Mouse (Mus musculus) T-helper 17 cell (primary cell): ENCODE measurements around the gene Kcnn4.

Experiments used
- in situ Hi-C, 2 experiments: fragments of 300-600 bp; cut with MboI, MseI; formaldehyde crosslinking; loops; 1 replicate in 1 of 2; 2 replicates in 1 of 2; pipeline ENCODE4 v1.15.1; 2025; ENCODE audit warnings: high pct_unique_total_duplicates in 2 of 2

Gene Kcnn4

DNA sequence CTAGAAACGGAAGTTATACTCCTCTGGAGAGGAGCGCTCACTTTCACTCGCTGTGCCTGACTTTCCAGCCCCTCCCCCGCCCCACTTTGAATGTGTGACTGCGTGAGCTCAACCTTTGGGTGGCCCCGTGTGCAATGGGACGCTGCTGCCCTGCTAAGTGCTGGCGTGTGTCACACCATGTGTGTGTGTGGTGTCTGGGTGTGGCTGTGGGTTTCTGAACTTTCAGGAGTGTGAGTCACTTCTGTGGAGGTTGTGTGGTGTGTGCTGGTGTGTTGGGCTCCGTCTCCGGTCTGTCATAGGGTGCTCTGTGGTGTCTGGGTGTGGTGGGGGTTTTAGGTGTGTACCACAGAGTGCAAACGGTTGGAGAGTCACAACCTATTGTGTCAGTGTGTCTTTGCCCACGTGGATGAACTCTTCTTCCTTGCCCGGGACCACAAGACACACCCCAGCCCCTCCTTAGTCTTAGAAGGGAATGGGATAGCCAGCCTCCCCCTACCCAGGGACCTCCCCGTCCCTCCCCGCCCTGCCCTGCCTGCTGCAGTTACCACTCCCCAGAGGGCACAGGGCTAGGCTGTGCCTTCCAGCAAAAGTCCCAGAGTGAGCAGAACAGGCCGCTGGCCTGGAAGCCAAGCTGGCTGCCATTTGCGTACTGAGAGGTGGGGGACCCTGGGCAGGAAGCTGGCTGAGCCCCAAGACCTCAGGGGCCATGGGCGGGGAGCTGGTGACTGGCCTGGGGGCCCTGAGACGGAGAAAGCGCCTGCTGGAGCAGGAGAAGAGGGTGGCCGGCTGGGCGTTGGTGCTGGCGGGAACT is at the start of gene Kcnn4:
Gene Kcnn4 (plus strand): TSS at position 533 of the 811 bp plus-strand sequence.
- in situ Hi-C loops = loop anchor here in 1 of 2 experiments (5.0 to 10.0 kb wide), 2 partner anchors 87 to 535 kb away; partner anchors contain the start of gene Arhgef1

DNA sequence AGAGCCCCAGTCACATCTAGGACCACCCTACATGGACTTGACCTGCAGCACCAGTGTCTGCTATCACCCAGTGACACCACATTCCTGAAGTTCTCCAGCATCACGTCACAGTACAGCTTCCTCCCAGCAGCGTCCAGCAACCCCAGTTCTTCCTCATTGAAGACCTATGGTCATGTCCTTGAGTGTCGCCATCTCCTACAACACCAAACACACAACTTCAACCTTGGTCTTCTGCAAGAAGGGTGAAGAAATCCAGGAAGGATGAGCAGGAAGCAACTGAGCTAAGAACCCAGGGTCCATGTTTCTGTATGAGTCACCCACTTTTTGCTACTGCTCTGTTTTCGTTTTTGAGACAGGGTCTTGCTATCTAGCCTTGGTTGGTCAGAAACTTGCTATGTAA is 47.5 kb upstream of the Kcnn4 start:
- in situ Hi-C loops = no loop called here

DNA sequence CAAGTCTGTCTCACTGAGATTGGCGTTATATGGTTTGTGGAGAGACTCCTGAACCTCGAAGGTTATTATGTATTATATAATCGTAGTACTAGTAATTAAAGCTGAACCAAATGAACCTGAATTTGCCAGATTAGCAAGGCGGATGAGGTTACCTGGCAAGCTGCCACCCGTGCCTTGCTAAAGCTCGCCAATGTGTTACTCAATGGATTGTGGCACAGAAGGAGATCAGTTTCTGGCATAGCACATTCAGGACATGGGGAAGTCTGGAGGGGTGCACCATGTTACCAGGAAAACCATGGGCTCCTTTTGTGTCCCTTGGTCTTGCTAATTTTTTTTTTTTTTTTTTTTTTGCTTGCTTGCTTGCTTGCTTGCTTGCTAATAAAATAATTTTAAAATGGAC is 44.9 kb upstream of the Kcnn4 start:
- in situ Hi-C loops = no loop called here

DNA sequence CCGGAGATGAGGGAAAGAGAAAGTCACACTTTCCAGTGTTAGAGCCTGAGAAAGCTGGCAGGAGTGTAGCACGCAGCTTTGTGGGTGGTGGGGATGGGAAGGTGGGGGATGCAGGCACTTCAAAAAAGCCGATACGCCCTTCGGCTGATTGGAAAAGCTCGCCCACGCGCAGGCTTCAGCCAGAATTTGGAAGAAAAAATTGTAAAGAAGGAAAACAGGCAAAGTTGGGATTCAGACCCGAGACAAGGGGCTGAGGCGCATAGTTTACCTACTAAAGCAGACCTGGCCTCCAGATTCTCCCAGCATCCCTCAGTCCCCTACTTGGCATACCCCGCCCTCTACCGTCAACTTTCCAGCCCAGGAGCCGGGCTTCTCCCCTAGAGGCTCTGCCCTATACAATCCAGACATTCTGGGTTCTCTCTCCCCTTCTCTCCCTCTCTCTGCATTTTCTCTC is 44.4 kb upstream of the Kcnn4 start:
- in situ Hi-C loops = no loop called here

DNA sequence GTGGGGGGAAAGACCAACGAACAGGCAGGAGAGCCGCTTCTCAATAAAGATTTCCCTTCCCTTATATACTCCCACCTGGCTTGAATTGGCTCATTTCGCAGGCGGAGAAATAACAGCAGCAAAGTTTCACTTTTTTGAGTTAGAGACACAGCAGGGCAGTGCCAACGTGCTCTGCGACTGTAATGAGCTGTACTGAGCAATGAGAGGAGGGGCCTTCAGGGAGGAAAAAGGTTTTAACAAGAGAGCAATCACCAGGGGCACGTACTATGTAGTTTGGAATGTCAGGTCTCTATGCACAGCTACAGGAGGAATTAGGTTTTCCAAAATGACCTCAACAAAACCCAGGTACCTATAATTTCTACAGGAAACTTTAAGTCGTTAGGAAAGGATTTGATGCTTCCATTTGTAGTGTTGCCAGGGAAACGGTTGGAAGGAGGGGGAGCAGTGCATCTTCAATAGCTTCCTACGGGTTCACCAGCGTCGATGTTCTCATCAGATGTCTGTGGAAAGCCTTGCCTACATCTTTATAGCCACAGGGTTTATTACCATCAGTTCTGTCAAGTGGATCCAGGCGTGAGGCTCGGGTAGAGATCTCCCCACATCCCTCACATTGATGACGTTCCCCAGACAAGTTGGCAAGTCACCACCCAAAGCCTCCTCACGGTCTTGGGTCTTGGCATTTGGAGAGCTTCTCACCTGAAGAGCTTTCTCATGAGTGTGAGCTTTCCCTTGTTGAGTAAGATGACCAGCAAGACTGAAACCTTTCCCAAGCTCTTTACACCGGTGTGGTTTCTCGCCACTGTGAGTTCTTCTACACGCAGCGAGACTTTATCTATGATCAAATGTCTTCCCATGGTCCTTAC is 43.6 kb upstream of the Kcnn4 start:
- in situ Hi-C loops = no loop called here

DNA sequence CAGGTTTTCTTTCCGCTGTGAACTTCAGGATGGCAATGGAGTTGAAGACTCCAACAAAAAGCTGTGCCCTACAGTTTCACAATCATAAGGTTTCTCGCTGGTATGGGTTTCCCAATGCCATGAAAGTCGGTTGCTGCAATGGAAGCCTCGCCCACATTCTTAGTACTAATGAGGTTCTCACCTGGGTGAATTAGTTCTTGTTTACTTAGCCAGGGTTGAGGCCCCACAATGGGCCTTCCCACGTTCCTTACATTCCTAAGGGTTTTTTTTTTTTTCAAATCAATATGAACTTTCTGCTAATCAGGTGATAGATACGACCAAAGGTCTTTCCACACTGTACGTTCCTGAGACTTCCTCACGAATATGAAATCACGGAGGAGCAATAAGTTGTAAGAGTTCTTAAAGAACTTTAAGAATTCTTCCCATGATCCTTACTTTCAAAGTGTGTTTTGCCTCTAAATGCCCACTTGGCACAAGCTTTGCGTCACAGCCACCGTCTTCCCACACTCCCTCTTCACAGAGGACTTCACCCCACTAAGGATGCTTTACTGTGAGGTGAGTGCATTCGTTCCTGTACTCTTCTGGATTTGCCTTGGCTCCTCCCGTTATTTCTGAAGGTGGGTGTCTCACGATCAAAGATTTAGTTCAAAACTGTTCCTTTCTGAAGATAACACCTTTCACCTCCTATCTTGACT is 42.6 kb upstream of the Kcnn4 start:
- in situ Hi-C loops = no loop called here

DNA sequence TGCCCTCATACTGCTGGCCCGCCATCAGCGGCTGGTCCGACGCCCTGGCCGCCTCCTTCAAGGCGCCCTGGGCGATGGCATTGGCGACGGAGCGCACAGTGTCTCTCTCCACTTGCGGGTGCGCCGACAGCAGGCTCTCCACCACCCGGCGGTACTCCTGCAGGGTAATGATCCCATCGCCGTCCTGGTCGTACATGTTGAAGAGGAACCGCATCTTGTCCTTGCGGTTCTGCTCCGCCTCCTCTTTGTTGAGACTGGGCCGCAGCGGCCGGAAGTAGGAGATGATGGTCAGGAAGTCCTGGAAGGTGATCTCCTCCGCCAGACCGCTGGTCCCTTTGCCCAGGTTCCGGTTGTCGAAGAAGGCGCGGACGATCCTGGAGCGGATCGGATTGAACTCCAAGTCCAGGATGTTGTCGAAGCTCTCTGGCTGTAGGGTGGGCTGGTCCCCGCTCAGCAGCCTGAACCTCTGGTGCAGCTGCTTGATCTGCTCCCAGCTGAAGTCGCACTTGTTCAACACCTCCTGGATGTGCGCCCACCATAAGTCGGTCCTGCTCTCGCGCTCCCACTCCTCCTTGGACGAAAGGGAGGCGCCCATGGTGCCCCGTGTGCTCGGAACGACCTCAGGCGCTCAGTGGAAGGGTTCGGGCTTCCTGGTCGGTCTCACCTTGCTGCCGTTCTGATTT is 36.6 kb upstream of the Kcnn4 start, which contains the start of gene Tescl:
Gene Tescl (minus strand): TSS at position 633 of the 683 bp plus-strand sequence.
- in situ Hi-C loops = no loop called here

DNA sequence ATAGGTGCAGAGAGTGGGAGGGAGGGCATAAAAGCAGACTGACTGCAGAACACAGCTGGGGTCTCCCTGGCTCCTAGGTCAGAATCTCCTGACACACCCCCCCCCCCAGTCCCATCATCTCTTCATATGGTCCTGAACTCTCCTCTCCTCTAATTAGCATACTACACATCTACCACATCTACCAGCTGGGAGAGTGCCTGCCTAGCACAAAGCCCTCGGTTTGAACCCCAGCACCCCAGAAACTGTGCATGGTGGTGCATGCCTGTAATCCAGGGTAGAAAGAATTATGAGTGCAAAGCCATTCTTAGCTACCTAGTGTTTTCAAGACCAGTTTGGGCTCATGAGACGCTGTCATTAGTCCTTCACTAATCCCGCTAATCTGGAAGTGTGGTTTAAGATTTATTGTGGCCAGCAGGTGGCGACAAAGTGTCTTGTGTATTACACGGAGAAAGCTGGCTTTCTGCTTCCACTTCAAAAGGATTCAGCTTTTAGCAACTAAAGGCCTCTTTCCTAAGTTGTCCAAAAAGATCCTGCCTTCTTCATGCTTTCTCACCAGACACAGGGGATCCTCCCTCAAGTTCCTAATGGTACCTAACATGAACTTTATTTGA is 34.3 kb upstream of the Kcnn4 start:
- in situ Hi-C loops = no loop called here

DNA sequence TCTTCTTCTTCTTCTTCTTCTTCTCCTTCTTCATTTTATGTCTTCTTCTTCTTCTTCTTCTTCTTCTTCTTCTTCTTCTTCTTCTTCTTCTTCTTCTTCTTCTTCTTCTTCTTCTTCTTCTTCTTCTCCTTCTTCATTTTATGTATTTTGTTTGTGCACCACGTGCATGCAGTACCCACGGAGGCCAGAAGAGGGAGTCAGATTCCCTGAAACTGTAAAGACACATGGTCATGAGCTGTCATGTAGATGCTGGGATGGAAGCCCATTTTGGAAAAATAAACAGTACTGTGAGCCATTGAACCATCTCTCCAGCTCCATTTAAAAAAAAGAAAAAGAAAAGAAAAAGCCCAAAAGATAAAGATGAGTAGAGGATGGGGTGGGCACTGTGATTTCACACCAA is 31.8 kb upstream of the Kcnn4 start:
- in situ Hi-C loops = no loop called here

DNA sequence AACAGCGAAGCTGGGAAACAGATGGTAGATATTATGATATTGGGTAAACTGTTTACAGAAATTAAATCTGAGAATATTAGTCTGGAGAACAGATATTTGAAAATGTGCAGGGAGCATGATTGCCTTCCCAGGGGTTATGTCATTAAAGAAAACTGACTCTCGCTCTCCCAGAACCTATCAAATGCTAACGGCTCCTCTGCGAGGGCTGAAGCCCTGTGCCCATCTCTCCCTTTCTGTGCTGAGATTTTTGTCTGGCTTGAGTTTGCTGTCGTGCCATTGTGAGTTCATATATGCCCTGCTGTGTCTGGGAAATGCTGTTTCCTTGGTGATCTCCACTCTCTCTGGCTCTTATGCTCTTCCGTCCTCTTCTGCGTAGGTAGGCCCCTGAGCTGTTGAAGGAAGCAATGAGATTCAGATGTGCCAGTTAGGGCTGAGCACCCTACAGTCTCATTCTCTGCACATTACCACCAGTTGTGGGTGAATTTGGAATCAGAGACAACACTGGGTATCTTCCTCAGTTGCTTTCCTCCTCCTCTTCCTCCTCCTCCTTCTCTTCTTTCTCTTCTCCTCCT is 26.3 kb upstream of the Kcnn4 start:
- in situ Hi-C loops = loop anchor here in 1 of 2 experiments (10.0 kb wide), 1 partner anchor 1741 kb away; no protein-coding TSS in a partner anchor

DNA sequence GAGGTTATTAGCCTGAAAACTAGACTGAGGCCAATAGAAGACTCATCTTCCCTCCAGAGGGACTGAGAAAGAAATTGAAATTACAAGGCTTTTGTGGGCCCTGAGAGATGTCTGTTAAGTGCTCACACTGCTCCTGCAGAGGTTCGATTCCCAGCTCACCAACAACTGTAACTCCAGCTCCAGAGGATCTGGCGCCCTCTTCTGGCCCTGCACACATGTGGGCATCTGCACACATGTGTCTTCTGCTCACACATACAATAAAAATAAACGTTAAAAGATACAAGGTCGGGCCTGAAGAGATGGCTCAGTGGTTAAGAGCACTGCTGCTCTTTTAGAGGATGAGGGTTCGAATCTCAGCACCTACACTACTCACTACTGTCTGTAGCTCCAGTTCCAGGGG is 23.6 kb upstream of the Kcnn4 start:
- in situ Hi-C loops = loop anchor here (5.0 to 10.0 kb wide), 2 partner anchors 384 to 1738 kb away; no protein-coding TSS in a partner anchor

DNA sequence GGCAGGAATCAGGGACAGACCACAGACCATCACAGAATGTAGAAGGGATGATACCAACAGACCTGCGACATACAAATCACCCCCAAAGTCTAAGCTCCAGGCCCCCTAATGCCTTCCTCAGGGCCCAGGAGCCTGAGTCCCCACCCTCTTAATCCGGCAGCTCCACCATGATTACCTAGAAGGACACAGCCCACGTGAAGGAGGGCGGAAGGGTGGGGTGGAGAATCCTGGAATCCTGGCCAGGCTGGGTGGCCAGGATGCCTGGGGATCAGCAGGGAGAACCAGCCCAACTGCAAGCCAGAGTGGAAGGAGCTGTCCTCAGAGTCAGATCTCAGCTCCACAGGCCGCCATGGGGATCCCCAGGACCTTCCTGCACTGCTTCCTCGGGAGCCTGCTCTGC is 21.2 kb upstream of the Kcnn4 start, which contains the start of gene Lypd5:
Gene Lypd5 (plus strand): TSS at position 301 of the 400 bp plus-strand sequence.
- in situ Hi-C loops = loop anchor here (5.0 to 10.0 kb wide), 2 partner anchors 387 to 1736 kb away; no protein-coding TSS in a partner anchor

DNA sequence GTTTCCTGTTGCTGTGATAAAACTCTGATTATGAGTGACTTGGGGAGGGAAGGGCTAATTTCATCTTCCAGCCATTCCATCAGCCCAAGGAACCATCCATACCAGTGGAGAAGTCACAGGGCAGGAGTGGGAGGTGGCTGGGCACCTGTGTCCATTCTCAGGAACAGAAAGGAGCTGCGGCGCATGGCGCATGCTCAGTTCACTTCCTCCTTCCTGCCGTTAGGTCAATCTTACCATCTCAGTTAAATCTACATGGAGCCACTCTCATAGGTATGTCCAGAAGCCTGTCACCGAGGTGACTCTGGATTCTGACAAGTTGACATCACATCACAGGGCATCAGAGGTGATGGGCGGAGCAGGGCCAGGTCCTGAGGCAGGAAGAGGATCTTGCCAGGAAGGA is 14.4 kb upstream of the Kcnn4 start:
- in situ Hi-C loops = loop anchor here in 1 of 2 experiments (5.0 kb wide), 1 partner anchor 388 kb away; no protein-coding TSS in a partner anchor

DNA sequence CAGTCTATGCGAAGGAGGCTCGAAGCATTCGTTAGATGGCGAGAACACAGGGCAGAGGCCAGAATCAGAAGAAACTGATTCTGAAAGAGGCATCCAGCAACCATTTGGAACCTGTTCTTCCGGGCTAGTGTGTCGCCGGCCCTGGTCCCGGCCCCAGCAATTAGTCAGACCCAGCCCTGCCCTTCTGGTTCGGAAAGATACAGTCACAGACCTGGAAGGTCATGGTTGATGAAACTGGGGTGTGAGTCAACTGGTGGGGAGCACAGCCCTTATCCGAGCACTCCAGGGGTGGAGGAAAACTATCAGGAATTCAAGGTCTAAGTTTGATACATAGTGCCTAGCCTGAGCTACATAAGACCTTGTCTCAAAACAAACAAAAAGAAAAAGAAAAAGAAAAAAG is 14.0 kb upstream of the Kcnn4 start:
- in situ Hi-C loops = loop anchor here in 1 of 2 experiments (5.0 kb wide), 1 partner anchor 389 kb away; no protein-coding TSS in a partner anchor

DNA sequence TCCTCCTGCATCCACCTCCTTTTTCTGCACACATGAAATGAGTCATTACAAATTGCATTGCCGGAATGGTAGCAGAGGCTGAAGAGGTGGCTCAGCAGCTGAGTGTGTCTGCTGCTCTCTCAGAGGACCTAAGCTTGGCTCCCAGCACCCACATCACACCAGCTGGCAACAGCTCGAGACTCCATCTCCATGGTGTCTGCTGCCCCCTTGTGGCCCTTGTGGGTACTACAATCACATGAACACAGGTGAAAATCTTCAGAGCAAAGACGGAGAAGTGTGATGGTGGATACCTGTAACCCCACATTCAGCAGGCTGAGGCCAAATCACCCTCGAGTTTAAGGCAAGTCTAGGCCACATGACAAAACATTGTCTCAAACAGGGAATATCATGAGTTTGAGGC is 12.2 kb upstream of the Kcnn4 start:
- in situ Hi-C loops = loop anchor here in 1 of 2 experiments (5.0 kb wide), 1 partner anchor 391 kb away; no protein-coding TSS in a partner anchor

DNA sequence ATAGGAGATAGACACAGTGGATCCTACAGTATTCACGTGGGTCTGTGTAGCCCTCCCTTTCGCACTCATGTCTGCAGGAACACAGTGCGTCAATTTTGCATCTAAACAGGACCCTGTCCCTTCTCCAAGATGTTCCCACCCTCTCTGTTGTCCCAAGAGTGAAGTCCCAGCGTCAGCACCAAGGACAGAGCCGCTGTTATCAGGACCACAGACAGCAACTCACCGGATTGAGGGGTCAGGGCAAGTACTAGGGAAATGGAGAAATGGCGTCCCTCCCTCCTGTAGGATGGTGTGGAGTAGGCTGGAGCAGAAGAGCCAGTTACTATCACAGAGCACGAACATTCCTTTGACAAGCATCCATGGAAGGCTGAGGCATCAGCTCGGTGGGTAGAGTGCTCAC is 10.8 kb upstream of the Kcnn4 start:
- in situ Hi-C loops = loop anchor here in 1 of 2 experiments (5.0 kb wide), 1 partner anchor 392 kb away; no protein-coding TSS in a partner anchor

DNA sequence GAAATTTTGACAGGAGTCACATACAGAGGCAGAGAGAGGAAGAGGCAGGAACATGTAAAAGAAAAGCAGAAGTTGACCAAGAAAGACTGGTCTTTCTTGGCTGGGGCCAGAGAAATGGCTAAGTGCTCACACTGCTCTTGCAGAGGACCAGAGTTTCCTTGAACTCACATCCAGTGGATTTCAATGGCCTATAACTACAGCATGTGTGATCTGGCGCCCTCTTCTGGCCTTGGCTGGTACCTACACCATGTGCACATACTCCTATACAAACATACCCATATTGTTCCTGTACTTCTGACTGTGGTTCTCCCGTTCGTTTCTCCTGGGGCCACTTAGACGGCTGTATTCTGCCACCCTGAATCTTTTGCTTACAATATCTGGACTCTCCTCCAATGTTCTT is 9.1 kb upstream of the Kcnn4 start:
- in situ Hi-C loops = no loop called here

DNA sequence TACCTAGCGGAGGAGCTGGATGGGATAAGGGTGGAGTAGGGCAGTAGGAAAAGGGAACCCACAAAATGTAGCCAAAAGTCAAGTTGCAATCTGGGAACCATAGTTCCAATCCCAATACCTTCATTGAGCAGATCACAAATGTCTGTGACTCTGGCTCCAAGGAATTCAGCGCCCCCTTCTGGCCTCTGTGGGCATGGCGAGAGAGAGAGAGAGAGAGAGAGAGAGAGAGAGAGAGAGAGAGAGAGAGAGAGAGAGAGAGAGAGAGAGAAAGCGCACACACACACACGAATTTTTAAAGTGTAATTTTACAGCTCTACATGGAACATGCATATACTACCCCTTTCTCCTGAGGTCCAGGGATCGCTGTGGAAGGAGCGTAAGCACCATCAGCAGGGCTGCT is 6.8 kb upstream of the Kcnn4 start:
- in situ Hi-C loops = no loop called here

DNA sequence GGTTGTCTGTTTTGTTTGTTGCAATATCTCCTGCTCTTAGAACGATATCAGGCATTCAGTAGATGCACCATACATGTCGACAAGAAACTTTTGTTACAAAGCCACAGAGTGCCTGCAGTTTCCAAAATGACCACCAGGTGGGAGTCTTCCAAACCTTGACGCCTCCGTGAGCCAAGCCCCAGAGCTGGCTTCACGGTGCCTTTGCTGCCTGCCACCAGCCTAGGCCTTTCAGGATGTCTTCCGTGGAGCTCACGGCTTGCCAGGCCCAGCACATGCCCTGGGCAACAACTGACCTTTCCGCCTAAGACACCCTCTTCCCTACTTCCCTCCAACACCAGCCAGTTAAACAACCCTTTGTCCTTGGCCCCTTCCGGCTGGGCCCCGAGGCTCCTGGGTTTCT is 5.2 kb upstream of the Kcnn4 start:
- in situ Hi-C loops = loop anchor here in 1 of 2 experiments (5.0 kb wide), 1 partner anchor 92 kb away; no protein-coding TSS in a partner anchor
